Mouse (Mus musculus) forebrain, embryonic 15.5 days (tissue): ENCODE data around the gene Celf1. TPM values are rescaled to one million over a fixed set of nuclear protein-coding genes. Genes with fewer than 3 reads are reported as not detected.

ENCODE experiments used
- ATAC-seq: fragments of 200-750 bp; cut with Nextera tagmentation; replicated peaks from 2 replicates; pipeline ENCODE4 v1.8.0; 2017; ENCODE audit warnings: mild to moderate bottlenecking, moderate TSS enrichment, moderate library complexity
- H3K27ac ChIP-seq: fragments of 300-500 bp; sonication (generic); replicated peaks from 2 replicates; pipeline ENCODE4 v1.5.1; 2015; ENCODE audit warnings: mild to moderate bottlenecking, inconsistent platforms
- H3K27me3 ChIP-seq: fragments of 300-500 bp; sonication (generic); 2 replicates; pipeline ENCODE4 v1.6.1; 2015; ENCODE audit warnings: inconsistent platforms
- H3K36me3 ChIP-seq: fragments of 300-500 bp; sonication (generic); 2 replicates; pipeline ENCODE4 v1.6.1; 2015; ENCODE audit warnings: mild to moderate bottlenecking, inconsistent platforms
- H3K4me1 ChIP-seq: fragments of 300-500 bp; sonication (generic); 2 replicates; pipeline ENCODE4 v1.6.1; 2015; ENCODE audit warnings: inconsistent platforms
- H3K4me2 ChIP-seq: fragments of 300-500 bp; sonication (generic); replicated peaks from 2 replicates; pipeline ENCODE4 v1.6.1; 2015; ENCODE audit warnings: mild to moderate bottlenecking, inconsistent platforms
- H3K4me3 ChIP-seq: fragments of 300-500 bp; sonication (generic); 2 replicates; pipeline ENCODE4 v1.5.1; 2015; ENCODE audit warnings: mild to moderate bottlenecking, inconsistent platforms
- H3K9ac ChIP-seq: fragments of 300-500 bp; sonication (generic); replicated peaks from 2 replicates; pipeline ENCODE4 v1.6.1; 2015; ENCODE audit warnings: mild to moderate bottlenecking, inconsistent platforms
- H3K9me3 ChIP-seq: fragments of 300-500 bp; sonication (generic); 2 replicates; pipeline ENCODE4 v1.6.1; 2016; ENCODE audit warnings: inconsistent platforms
- WGBS: fragments of 180-500 bp; shearing (Covaris S2); methylation state at CpG from one replicate; pipeline ENCODE4 v1.1.7; 2015; ENCODE audit warnings: mixed read lengths; 5-methylcytosine and 5-hydroxymethylcytosine counted together
- polyA plus RNA-seq: library from polyadenylated mRNA; unstranded; fragments of >200 nt; fragmentation: Nextera tagmentation; extraction: Ambion mirVana; gene quantifications from 2 replicates; pipeline ENCODE4 v1.2.1, GENCODE M21; 2015

Gene Celf1
- polyA plus RNA-seq, 1 experiment from 2014 or later, result 136 TPM

DNA sequence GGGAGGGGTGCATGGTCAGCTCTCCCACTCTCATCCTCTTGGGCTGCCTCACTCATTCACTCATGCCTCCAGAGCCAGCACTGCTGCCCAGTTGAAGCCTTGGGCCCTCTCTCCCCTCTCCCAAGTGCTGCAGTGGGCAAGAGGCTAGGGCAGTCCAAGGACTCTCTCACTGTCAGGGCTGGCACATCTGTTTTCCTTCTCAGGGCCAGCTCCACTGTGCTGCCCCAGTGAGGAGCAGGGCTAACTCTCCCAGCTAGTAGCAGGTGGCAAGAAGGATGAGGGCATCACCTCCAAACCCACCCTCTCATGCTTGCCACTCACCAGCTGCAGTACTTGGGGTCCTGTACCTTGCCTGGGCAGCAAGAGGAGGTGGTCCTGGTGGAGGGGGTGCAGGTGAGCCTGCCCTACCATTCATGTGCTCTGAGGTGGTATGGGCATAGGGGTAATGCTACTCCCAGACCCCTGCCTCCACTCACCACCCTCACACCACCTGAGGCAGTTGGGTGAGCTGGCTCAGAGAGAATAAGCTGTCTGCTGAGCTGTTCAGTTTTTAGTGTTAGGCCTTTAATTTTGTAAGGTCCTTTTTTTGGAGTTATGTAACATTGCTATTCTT lies 10.5 kb downstream of the Celf1 start:
- 0 out of 2 replicates have a peak, but pooled peaks have one; percentile 35 for ATAC-seq
- no peak overlapping the region for H3K27ac ChIP-seq
- H3K4me1 ChIP-seq, result peaks cover 15% of the 10 kb centered on the region
- no peaks in the 10 kb centered on the region for H3K36me3 ChIP-seq
- H3K9ac ChIP-seq, result no peak overlapping the region
- H3K4me2 ChIP-seq, result no peak overlapping the region
- H3K27me3 ChIP-seq, result no peaks in the 10 kb centered on the region
- H3K9me3 ChIP-seq, result no peaks in the 10 kb centered on the region
- H3K4me3 ChIP-seq, result no peak overlapping the region

DNA sequence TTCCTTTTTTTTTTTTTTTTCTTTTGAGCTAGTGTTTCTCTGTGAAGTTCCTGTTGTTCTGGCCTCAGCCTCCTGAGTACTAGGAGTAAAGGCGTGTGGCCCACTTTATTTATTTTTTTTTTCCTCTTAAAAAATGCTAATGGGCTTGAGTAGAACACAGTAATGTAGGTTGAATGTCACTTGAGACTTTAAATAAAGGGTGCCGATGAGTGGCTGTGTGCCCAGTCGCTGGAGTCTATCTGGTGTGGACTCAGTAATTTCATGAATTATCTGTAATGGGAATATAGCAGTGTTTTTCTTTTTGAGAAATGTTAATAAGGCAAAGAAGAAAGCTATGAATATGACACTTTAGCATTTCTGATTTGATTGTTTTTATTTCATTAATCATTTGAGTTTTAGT lies 13.3 kb downstream of the Celf1 start:
- Histone ChIP-seq H3K9me3 (no peaks in the 10 kb centered on the region), H3K27ac (no peak overlapping the region), H3K36me3 (no peaks in the 10 kb centered on the region), H3K4me1 (peaks cover 28% of the 10 kb centered on the region), H3K9ac (no peak overlapping the region), H3K4me3 (no peak overlapping the region), H3K27me3 (no peaks in the 10 kb centered on the region), H3K4me2 (no peak overlapping the region)
- 24% methylated on average over 3 of the region's 3 CpGs for WGBS
- no peak for ATAC-seq

DNA sequence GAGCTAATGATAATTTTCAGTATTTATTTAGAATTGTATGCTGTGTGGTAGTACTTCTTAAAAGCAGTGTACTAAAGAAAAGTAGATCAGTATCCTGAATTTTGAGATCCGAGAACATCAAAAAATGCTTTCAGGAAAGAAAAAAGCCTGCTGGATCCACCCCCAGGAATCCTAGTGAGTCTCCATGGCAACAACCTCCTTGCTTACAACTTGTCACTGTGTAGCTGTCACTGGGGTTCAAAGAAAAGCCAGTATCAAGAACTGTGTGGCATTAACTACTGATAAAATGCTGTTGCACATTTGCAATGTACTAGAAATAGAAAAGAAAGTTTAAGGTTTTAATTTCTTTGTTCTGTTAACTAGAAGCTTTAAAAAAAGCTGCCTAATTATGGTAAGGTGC lies 15.9 kb downstream of the Celf1 start:
- H3K4me3 ChIP-seq, result no peak overlapping the region
- H3K9ac ChIP-seq, result no peak overlapping the region
- no peaks in the 10 kb centered on the region for H3K27me3 ChIP-seq
- 0% methylated on average over 1 of the region's 1 CpGs for WGBS
- peak; percentile 91 for ATAC-seq
- H3K9me3 ChIP-seq, result no peaks in the 10 kb centered on the region
- no peaks in the 10 kb centered on the region for H3K36me3 ChIP-seq
- peaks cover 28% of the 10 kb centered on the region for H3K4me1 ChIP-seq
- H3K27ac ChIP-seq, result peak overlapping the region; percentile 39
- no peak overlapping the region; the same call in 1 of the 2 replicates for H3K4me2 ChIP-seq

DNA sequence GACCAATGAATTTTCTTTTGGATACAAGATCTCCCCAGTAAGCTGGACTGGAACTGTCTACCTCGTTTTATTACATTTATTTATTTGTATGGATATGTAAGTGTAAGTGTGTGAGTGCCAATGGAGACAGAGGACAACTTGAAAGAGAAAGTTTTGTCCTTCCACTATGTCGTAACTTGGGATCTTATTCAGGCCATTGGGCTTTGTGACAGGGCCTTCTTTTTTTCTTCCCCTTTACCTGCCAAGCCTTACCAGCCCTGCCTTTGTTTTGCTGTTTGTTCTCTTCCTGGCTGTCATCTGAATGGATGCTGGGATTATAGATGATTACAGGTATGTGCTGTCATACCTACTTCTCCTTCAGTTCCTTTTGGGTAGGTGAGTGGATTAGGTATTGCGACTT lies 18.7 kb downstream of the Celf1 start:
- Histone ChIP-seq H3K36me3 (no peaks in the 10 kb centered on the region), H3K9me3 (no peaks in the 10 kb centered on the region), H3K27me3 (no peaks in the 10 kb centered on the region), H3K9ac (no peak overlapping the region), H3K27ac (no peak overlapping the region), H3K4me2 (no peak overlapping the region), H3K4me3 (no peak overlapping the region), H3K4me1 (peaks cover 20% of the 10 kb centered on the region)
- 89% methylated on average over 3 of the region's 3 CpGs for WGBS
- no peak for ATAC-seq

DNA sequence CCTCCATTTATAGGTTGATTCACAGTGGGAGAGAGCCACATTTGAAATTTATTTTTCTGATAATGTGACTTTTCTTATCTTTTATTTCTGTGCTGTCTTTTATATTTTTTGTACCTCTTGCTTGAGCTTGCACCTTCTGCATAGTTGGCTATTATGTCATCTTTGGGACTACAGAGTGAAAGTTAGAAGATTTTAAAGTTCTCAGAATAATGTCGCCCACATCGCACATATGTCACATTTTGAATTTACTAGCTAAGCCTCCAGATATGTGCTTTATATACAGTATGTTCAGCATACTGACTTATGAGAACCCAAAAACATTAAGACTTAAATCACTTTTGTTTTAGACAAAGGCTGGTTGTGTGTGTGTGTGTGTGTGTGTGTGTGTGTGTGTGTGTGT lies 19.8 kb downstream of the Celf1 start:
- no peaks in the 10 kb centered on the region for H3K36me3 ChIP-seq
- ATAC-seq, result no peak
- H3K27ac ChIP-seq, result no peak overlapping the region
- WGBS, result 96% methylated on average over 2 of the region's 2 CpGs
- peaks cover 28% of the 10 kb centered on the region for H3K4me1 ChIP-seq
- no peak overlapping the region for H3K4me3 ChIP-seq
- no peak overlapping the region for H3K4me2 ChIP-seq
- no peaks in the 10 kb centered on the region for H3K27me3 ChIP-seq
- no peaks in the 10 kb centered on the region for H3K9me3 ChIP-seq
- no peak overlapping the region for H3K9ac ChIP-seq

DNA sequence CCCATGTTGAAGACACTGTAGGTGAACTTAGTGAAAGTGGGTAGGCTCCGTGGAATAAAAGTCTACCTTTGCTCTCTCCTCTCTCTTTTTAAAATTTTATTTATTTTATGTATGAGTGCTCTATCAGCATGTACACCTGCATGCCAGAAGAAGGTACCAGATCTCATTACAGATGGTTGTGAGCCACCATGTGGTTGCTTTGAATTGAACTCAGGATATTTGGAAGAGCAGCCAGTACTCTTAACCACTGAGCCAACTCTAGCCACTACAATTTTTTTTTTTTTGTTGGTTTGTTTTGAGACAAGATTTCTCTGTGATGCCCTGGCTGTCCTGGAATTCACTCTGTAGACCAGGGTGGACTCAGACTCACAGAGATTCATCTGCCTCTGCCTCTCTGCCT lies 23.1 kb downstream of the Celf1 start:
- H3K4me3 ChIP-seq, result no peak overlapping the region
- no peak overlapping the region for H3K4me2 ChIP-seq
- no peak overlapping the region; the same call in 1 of the 2 replicates for H3K27ac ChIP-seq
- H3K4me1 ChIP-seq, result peaks cover 22% of the 10 kb centered on the region
- 95% methylated on average over 1 of the region's 1 CpGs for WGBS
- H3K9me3 ChIP-seq, result no peaks in the 10 kb centered on the region
- no peaks in the 10 kb centered on the region for H3K27me3 ChIP-seq
- no peak for ATAC-seq
- no peaks in the 10 kb centered on the region for H3K36me3 ChIP-seq
- no peak overlapping the region for H3K9ac ChIP-seq

DNA sequence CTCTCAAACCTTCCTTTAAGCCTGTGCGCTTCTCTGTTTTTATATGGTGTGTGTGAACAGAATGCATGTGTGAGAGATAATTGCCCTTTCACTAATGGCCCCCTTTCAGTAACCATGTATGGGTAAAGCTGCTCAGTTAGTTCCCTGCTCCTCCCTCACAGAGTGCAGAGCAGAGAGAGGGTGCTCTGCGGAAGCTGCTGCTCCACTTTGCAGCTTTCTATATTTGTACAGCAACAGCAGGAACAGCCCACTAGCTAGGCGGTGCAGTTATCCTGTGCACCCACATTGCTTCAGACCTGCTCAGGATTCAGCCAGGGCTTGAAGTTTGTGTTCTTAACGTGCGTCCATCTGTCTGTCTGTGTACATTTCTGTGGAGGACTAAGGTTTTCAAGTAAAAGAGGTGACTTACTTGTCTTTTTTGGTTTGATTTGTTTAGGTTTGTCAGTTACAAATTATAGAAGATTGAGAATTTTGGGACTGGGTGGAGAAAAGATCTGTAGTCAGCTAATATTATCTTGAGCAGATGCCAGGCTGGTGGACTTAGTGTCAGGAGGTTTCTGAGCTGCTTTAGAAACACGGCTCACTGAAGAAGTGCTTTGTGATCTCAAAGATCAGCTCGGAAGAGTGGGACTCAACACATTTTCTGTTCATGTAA lies 24.8 kb downstream of the Celf1 start:
- peaks cover 22% of the 10 kb centered on the region for H3K4me1 ChIP-seq
- peak overlapping the region; percentile 36 for H3K27ac ChIP-seq
- no peak overlapping the region for H3K9ac ChIP-seq
- WGBS, result 53% methylated on average over 7 of the region's 7 CpGs
- no peak overlapping the region for H3K4me3 ChIP-seq
- no peak overlapping the region for H3K4me2 ChIP-seq
- peak; percentile 80 for ATAC-seq
- H3K27me3 ChIP-seq, result no peaks in the 10 kb centered on the region
- H3K36me3 ChIP-seq, result no peaks in the 10 kb centered on the region
- no peaks in the 10 kb centered on the region for H3K9me3 ChIP-seq

DNA sequence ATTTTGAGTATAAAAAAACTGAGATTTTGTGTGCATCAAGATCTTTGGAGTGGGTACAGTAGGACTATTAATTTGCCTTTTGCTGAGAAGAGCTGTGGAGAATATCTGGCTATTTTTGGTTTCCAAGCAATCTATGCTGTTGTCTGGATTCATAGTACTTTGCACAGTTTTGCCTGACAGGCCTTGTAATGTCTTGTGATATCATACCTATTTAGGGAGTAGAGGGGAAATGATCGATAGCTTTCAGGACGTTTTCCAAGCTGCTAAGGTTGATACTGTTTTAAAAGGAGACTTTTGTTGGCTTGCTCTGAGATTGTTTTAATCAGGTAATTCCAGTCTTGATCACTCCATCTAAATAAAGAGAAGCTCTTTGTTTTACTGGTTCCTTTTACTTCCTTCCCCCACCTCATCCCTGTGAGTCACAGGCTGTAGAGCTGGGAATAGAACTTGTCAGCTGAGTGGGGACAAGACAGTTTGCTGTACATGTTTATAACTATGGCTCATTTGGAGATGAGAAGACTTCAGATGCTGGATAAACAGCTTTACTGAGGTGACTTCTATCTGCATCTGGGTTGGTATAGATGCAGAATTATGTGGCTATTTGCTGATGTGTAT lies 25.4 kb downstream of the Celf1 start:
- Histone ChIP-seq H3K27ac (peak overlapping the region; percentile 36; the same call in 1 of the 2 replicates), H3K27me3 (no peaks in the 10 kb centered on the region), H3K4me1 (peaks cover 25% of the 10 kb centered on the region), H3K4me3 (no peak overlapping the region), H3K36me3 (no peaks in the 10 kb centered on the region), H3K9me3 (no peaks in the 10 kb centered on the region), H3K4me2 (no peak overlapping the region), H3K9ac (no peak overlapping the region)
- ATAC-seq, result no peak
- WGBS, result 64% methylated on average over 2 of the region's 2 CpGs

DNA sequence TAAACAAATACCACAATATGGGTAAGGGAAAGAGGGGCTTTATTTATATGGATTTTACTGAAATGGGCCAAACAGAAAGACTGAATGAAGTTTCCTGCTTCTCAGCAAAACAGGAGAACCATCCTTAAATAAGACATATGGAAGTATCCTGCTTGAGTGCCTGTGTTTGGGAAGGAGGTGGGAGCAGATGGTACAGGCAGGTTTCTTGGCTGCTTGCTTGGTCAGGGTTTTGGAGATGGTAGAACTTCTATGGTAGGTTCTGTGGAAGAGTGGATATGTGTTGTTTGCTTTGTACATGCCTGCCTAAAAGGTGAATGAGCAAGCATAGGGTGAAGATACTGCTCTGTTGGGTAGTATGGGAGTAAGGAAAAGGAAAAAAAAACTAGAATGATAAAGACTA lies 30.4 kb downstream of the Celf1 start:
- Histone ChIP-seq H3K9me3 (no peaks in the 10 kb centered on the region), H3K27ac (peak overlapping the region; percentile 39), H3K36me3 (no peaks in the 10 kb centered on the region), H3K4me3 (no peak overlapping the region), H3K4me2 (no peak overlapping the region), H3K27me3 (no peaks in the 10 kb centered on the region), H3K4me1 (peaks cover 15% of the 10 kb centered on the region), H3K9ac (no peak overlapping the region)
- ATAC-seq, result no peak

DNA sequence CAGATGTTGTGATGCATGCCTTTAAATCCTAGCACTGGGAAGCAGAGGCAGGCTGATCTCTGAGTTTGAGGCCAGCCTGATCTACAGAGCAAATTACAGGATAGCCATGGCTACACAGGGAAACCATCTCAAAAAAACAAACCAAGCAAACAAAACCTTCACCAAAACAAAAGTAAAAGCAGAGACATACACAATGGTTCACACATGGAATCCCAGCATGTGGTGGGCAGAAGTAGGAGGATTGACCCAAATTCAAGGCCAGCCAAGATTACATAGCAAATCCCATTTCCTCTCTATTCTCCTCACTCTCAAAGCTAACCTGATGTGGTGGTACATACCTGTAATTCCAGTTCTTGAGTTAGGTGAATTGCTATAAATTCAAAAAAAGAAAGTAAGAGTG lies 33.9 kb downstream of the Celf1 start:
- no peak for ATAC-seq

DNA sequence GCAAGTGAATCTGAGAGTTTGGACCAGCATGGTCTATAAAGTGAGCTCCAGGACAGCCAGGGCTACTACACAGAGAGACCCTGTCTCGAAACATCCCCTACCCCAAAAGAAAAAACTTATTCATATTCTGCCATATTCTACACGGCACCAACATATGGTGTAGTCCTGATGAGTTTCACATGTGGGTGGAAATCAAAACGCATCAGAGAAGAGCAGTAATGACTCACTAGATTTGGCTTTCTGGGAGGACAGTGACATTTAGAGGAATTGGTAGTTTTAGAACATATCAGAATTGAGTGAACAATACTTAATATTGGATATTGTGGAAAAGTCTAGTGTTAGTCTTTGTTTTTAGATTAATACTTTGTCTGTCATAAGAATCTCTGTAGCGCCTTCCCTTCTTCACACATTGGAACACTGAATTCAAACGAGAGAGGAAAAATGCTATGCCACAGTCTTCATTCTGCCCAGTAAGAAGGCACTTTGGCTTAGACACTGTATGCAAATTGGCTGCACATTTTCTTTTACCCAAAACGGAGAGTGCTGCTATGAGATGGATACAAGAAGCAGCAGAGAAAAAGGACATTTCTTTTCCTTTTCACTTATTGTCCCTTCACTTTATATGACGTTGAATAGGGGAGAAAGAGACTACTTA lies 35.1 kb downstream of the Celf1 start:
- no peak for ATAC-seq
- H3K4me2 ChIP-seq, result no peak overlapping the region
- H3K36me3 ChIP-seq, result no peaks in the 10 kb centered on the region
- H3K4me1 ChIP-seq, result peaks cover 9% of the 10 kb centered on the region
- H3K4me3 ChIP-seq, result no peak overlapping the region
- 62% methylated on average over 7 of the region's 7 CpGs for WGBS
- H3K27ac ChIP-seq, result 0 out of 2 replicates have a peak overlapping the region, but pooled peaks have one; percentile 3
- no peaks in the 10 kb centered on the region for H3K9me3 ChIP-seq
- H3K9ac ChIP-seq, result no peak overlapping the region
- H3K27me3 ChIP-seq, result no peaks in the 10 kb centered on the region

More for the DNA sequence above, 33.9 kb downstream of the Celf1 start:
- Histone ChIP-seq H3K27me3 (no peaks in the 10 kb centered on the region), H3K9me3 (no peaks in the 10 kb centered on the region), H3K27ac (no peak overlapping the region), H3K4me1 (peaks cover 10% of the 10 kb centered on the region), H3K9ac (no peak overlapping the region), H3K4me2 (no peak overlapping the region), H3K4me3 (no peak overlapping the region), H3K36me3 (no peaks in the 10 kb centered on the region)

DNA sequence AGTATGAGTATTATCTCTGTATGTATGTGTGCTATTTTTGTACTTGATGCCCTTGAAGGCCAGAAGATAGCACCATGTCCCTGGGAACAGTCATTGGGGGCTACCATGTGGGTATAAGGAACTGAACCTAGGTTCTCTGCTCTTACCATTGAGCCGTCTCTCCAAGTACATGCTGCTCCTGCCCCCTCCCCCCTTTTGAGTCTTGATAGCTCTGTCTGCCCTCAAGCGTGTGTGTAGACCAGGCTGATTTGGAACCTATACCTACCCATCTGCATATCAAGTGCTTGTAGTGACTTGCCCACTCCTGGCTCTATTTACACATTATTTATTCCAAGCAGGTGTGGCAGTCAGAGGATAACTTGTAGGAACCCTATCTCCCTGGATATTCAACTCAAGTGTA lies 36.4 kb downstream of the Celf1 start:
- Histone ChIP-seq H3K27me3 (no peaks in the 10 kb centered on the region), H3K9me3 (no peaks in the 10 kb centered on the region)
- ATAC-seq, result no peak

More for the DNA sequence above, 36.4 kb downstream of the Celf1 start:
- Histone ChIP-seq H3K4me2 (no peak overlapping the region), H3K36me3 (no peaks in the 10 kb centered on the region), H3K4me1 (0 out of 2 replicates have a peak, but pooled peaks cover 3% of the 10 kb centered on the region), H3K4me3 (no peak overlapping the region), H3K27ac (no peak overlapping the region), H3K9ac (no peak overlapping the region)
- WGBS, result 79% methylated on average over 2 of the region's 2 CpGs
